Comparison of ENCODE assay signal across 9 mouse cellular contexts in the genomic region with DNA sequence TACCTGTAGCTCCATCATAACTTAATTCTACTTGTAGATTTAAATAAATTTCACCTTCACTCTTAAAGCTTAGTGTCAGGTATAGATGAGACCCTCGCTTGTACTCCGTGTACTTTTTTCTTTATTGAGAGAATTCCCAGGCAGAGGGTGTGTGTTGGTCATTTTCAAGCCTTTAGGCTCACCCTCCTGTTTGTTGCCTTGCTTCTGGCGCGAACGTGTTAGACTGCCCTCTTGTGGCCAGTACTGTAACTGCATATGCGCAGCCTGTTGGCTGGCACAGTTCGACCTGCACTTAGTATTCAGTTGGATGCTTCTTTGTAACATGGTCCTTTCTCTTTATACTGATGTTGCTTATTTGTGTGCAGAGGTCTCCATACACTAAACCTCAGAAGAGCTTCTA.
DNase-seq lines count a peak whose midpoint lies in the region; ATAC-seq and TF ChIP-seq lines count a peak whose summit lies in the region.
"Had no signal": no experiment of that assay in that cellular context is flagged by ENCODE, and none has a peak within 500 bp of the region (broad histone marks: within the 10 kb centered on the region; RNA-seq: fewer than 3 reads in every experiment).

No protein-coding gene starts in this region.

- H3K27ac ChIP-seq in intestine, postnatal 0 days (ENCODE audit: low read depth, low read length), result no peak overlapping the region
- H3K27ac ChIP-seq in liver, adult 2 months (replicated peaks; ENCODE audit: insufficient read depth, low read depth, low read length), result no peak overlapping the region

- H3K9me3 ChIP-seq in intestine, postnatal 0 days (ENCODE audit: control insufficient read depth), result no peaks in the 10 kb centered on the region

- no peaks in the 10 kb centered on the region for H3K27me3 ChIP-seq in intestine, postnatal 0 days (replicated peaks; ENCODE audit: control insufficient read depth, insufficient read depth, low read length)
- H3K27me3 ChIP-seq in liver, adult 2 months (ENCODE audit: control insufficient read depth, insufficient read depth, low read length), result no peaks in the 10 kb centered on the region

- WGBS in intestine, postnatal 0 days, result 4% methylated on average over 7 of the region's 7 CpGs
- WGBS in liver, adult 2 months, result 2% methylated on average over 7 of the region's 7 CpGs

- H3K4me3 ChIP-seq in intestine, postnatal 0 days (ENCODE audit: low read depth, low read length), result no peak overlapping the region
- H3K4me3 ChIP-seq in liver, adult 2 months (ENCODE audit: insufficient read depth, low read depth, low read length), result no peak overlapping the region
- H3K4me3 ChIP-seq: erythroblast, embryonic 14.5 days had no signal

- peak; percentile 71 for DNase-seq in 3T3-L1 (ENCODE audit: low read depth, low spot score)
- DNase-seq in Muller cell, postnatal 12 days (ENCODE audit: inconsistent ontology term), result peak; percentile 33
- DNase-seq in cerebellum, adult 8-10 months, result peak; percentile 40
- DNase-seq in forelimb bud, embryonic 11.5 days (ENCODE audit: low read depth, low spot score), result peak; percentile 79
- DNase-seq in liver, adult 2 months (ENCODE audit: extremely low read depth, low read depth, low spot score), result peak; percentile 57
- peak; percentile 84 for DNase-seq in neural tube, embryonic 10.5 days (ENCODE audit: extremely low spot score, low spot score)
- peak; percentile 38 for DNase-seq in testis, postnatal 14 days (ENCODE audit: low spot score)

- H3K4me1 ChIP-seq in intestine, postnatal 0 days (replicated peaks; ENCODE audit: control insufficient read depth, insufficient read depth, low read length), result no peaks in the 10 kb centered on the region
- no peaks in the 10 kb centered on the region for H3K4me1 ChIP-seq in liver, adult 2 months (ENCODE audit: control insufficient read depth, insufficient read depth, low read length)

- TF ChIP-seq POLR2A in liver, adult 2 months (IDR thresholded peaks at IDR 0.05; ENCODE audit: extremely low read depth, insufficient read depth, low read length), result no peak

- peak; percentile 98 for TF ChIP-seq CTCF in intestine, postnatal 0 days (IDR thresholded peaks at IDR 0.05; ENCODE audit: low read depth)
- peak; percentile 98 for TF ChIP-seq CTCF in liver, adult 2 months (IDR thresholded peaks at IDR 0.05; ENCODE audit: low read depth, low read length)

- no peaks in the 10 kb centered on the region for H3K36me3 ChIP-seq in intestine, postnatal 0 days (ENCODE audit: control insufficient read depth, insufficient read depth)
- H3K36me3 ChIP-seq in liver, adult 2 months (ENCODE audit: control insufficient read depth, insufficient read depth, low read length), result no peaks in the 10 kb centered on the region

- H3K9ac ChIP-seq in intestine, postnatal 0 days (ENCODE audit: low read depth, low read length), result no peak overlapping the region
- no peak overlapping the region for H3K9ac ChIP-seq in liver, adult 2 months (ENCODE audit: low read depth, low read length)

- peak; percentile 71 for ATAC-seq in intestine, postnatal 0 days

- no peaks in the 10 kb centered on the region for H3K79me2 ChIP-seq in liver, adult 2 months (ENCODE audit: control insufficient read depth, insufficient read depth, low read length)

- no peak overlapping the region for H3K4me2 ChIP-seq in intestine, postnatal 0 days (replicated peaks; ENCODE audit: low read depth)

Comparison
In these comparisons a context has a peak if more than half of its experiments do, and no peak if none do; other contexts are left out.
1. DNase-seq: peak in every context shown above with its lines; median percentile 84 in neural tube, embryonic 10.5 days; 79 in forelimb bud, embryonic 11.5 days; 71 in 3T3-L1; 57 in liver, adult 2 months; 40 in cerebellum, adult 8-10 months; 38 in testis, postnatal 14 days; 33 in Muller cell, postnatal 12 days.